Mouse (Mus musculus) MEL-GATA-1-ER (cell line): ENCODE results near the gene Fpr-rs6.

Source experiments
- DNase-seq: peaks from one replicate; pipeline ENCODE4 v3.0.0-alpha.2; 2012; ENCODE audit warnings: low read depth; ENCODE audit errors: extremely low read depth

Gene Fpr-rs6

DNA sequence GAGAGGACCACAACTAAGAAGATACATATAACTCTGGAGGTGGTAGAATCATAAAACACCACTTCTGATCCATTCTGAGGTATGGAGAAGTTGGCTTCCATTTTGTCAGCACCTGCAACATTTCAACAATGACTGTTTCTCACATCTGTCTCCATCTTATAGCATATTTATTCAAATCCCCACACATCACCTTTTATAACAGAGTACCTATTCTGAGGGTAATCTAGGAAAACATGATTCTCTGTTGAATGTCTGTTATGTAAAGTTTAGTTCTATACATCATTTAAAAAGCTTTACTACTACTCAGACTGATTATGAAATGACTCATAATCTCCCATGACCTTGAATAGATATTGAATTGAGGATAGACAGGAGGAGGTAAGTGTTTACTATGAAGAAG lies at the start of gene Fpr-rs6:
Gene Fpr-rs6, minus strand, starts transcription at position 101 of the 400 bp plus-strand sequence.
- no peak for DNase-seq
